ENCODE assay signal across 8 mouse cellular contexts in the genomic region with DNA sequence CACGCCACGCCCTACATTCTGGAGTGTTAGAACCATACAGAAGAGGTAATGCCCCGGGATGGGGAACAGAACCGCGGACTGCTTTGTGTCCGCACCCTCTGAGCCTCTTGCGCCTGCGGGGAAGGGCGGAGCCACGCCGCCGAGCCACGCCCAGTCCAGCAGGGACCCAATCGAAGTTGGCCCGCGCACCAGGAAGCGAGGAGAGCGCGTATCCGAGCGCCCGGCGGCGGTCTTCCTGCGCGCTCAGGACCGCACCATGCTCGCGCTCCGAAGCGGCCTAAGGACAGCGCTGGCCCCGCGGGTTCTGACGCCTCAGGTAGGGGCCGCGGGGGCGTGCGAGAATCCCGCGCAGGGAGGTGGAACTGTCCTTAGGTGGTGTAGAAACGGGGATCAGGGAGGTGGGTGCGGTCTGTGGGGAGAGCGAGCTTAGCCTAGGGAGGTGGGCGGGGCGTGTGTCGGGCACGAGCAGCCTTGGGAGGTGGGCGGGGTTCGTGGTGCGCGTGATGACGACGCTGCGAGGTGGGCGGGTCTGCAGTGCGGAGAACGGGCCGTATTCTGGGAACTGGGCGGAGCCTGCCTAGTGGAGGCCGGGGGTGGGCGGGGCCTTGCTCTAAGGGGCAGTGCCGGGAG. TPM values are rescaled to one million over a fixed set of nuclear protein-coding genes. Genes with fewer than 3 reads are reported as not detected.
A peak's percentile ranks its signal among the peaks of the same experiment; 100 is the strongest.
DNase-seq lines count a peak whose midpoint lies in the region; ATAC-seq and TF ChIP-seq lines count a peak whose summit lies in the region.

A gene (plus strand): TSS at position 149 of the 630 bp plus-strand sequence.

- peak within 1 kb of the TSS; percentile 48 for H3K4me2 ChIP-seq in forebrain, embryonic 16.5 days (ENCODE audit: low read length)
- peak within 1 kb of the TSS; percentile 77 for H3K4me2 ChIP-seq in lung, embryonic 14.5 days

- peaks cover 10% of the 10 kb centered on the region for H3K4me1 ChIP-seq in G1E (ENCODE audit: insufficient read depth, low read depth, low read length)
- H3K4me1 ChIP-seq in forebrain, embryonic 16.5 days (replicated peaks; ENCODE audit: control insufficient read depth, insufficient read depth, low read length): peaks cover 6% of the 10 kb centered on the region; the same call in 1 of the 2 replicates
- H3K4me1 ChIP-seq in lung, embryonic 14.5 days (ENCODE audit: insufficient read depth): no peaks in the 10 kb centered on the region; the same call in 1 of the 2 replicates
- H3K4me1 ChIP-seq in olfactory bulb, adult 2 months (ENCODE audit: control insufficient read depth, insufficient read depth, low read length): peaks cover 8% of the 10 kb centered on the region; the same call in 1 of the 2 replicates
- H3K4me1 ChIP-seq in thymus, adult 2 months (replicated peaks; ENCODE audit: control insufficient read depth, insufficient read depth, low read length): peaks cover 7% of the 10 kb centered on the region

- peak within 1 kb of the TSS; percentile 85 for H3K4me3 ChIP-seq in G1E (ENCODE audit: low read depth, low read length)
- H3K4me3 ChIP-seq in forebrain, embryonic 16.5 days (replicated peaks; ENCODE audit: low read length): peak within 1 kb of the TSS; percentile 69
- peak within 1 kb of the TSS; percentile 94 for H3K4me3 ChIP-seq in layer of hippocampus, adult 2 months
- peak within 1 kb of the TSS; percentile 70 for H3K4me3 ChIP-seq in lung, embryonic 14.5 days (ENCODE audit: low read depth, low read length)
- peak within 1 kb of the TSS; percentile 97 for H3K4me3 ChIP-seq in olfactory bulb, adult 2 months (ENCODE audit: insufficient read depth, low read depth, low read length)
- peak within 1 kb of the TSS; percentile 61 for H3K4me3 ChIP-seq in thymus, adult 2 months (ENCODE audit: control insufficient read depth, insufficient read depth, low read length)

- ATAC-seq in G1E (ENCODE audit: extremely low read depth, insufficient number of reproducible peaks, low FRiP score, poor library complexity, severe bottlenecking): peak; percentile 89
- peak; percentile 95 for ATAC-seq in forebrain, embryonic 16.5 days
- ATAC-seq in lung, embryonic 14.5 days (ENCODE audit: insufficient read depth): peak; percentile 96

- peaks cover 9% of the 10 kb centered on the region for H3K9me3 ChIP-seq in G1E (replicated peaks)
- H3K9me3 ChIP-seq in forebrain, embryonic 16.5 days (ENCODE audit: control insufficient read depth, low read length): no peaks in the 10 kb centered on the region
- no peaks in the 10 kb centered on the region; the same call in 1 of the 2 replicates for H3K9me3 ChIP-seq in lung, embryonic 14.5 days (ENCODE audit: low read depth, low read length)

- 0 out of 2 replicates have a peak, but pooled peaks cover 4% of the 10 kb centered on the region for H3K27me3 ChIP-seq in G1E (ENCODE audit: insufficient read depth, low read length)
- H3K27me3 ChIP-seq in forebrain, embryonic 16.5 days (replicated peaks; ENCODE audit: control insufficient read depth, insufficient read depth, low read length): no peaks in the 10 kb centered on the region
- H3K27me3 ChIP-seq in lung, embryonic 14.5 days (ENCODE audit: insufficient read depth, low read length): no peaks in the 10 kb centered on the region
- no peaks in the 10 kb centered on the region for H3K27me3 ChIP-seq in thymus, adult 2 months (ENCODE audit: control insufficient read depth, insufficient read depth, low read length)

- peaks cover 17% of the 10 kb centered on the region for H3K36me3 ChIP-seq in G1E (replicated peaks)
- peaks cover 14% of the 10 kb centered on the region for H3K36me3 ChIP-seq in forebrain, embryonic 16.5 days (ENCODE audit: control insufficient read depth, insufficient read depth)
- H3K36me3 ChIP-seq in lung, embryonic 14.5 days (ENCODE audit: insufficient read depth): peaks cover 12% of the 10 kb centered on the region
- peaks cover 1% of the 10 kb centered on the region; the same call in 1 of the 2 replicates for H3K36me3 ChIP-seq in thymus, adult 2 months (ENCODE audit: control insufficient read depth, insufficient read depth, low read length)

- peak within 1 kb of the TSS; percentile 81 for H3K27ac ChIP-seq in forebrain, embryonic 16.5 days (ENCODE audit: low read length)
- peak within 1 kb of the TSS; percentile 83 for H3K27ac ChIP-seq in layer of hippocampus, adult 2 months
- H3K27ac ChIP-seq in lung, embryonic 14.5 days (ENCODE audit: low read depth): peak within 1 kb of the TSS; percentile 73
- H3K27ac ChIP-seq in olfactory bulb, adult 2 months (ENCODE audit: insufficient read depth, low read depth, low read length): 0 out of 2 replicates have a peak within 1 kb of the TSS, but pooled peaks have one; percentile 12
- H3K27ac ChIP-seq in thymus, adult 2 months (ENCODE audit: control insufficient read depth, insufficient read depth, low read length): no peak within 1 kb of the TSS

- TF ChIP-seq CTCF in G1E (IDR thresholded peaks at IDR 0.05; ENCODE audit: low read depth, low read length): no peak
- TF ChIP-seq CTCF in layer of hippocampus, adult 2 months (conservative IDR thresholded peaks at IDR 0.05): no peak
- no peak for TF ChIP-seq CTCF in lung, embryonic 14.5 days (IDR thresholded peaks at IDR 0.05; ENCODE audit: low read depth)
- no peak for TF ChIP-seq CTCF in olfactory bulb, adult 2 months (IDR thresholded peaks at IDR 0.05; ENCODE audit: insufficient read depth, low read depth, low read length)
- 0 out of 2 replicates have a peak, but pooled peaks have one; percentile 42 for TF ChIP-seq CTCF in thymus, adult 2 months (IDR thresholded peaks at IDR 0.05; ENCODE audit: borderline replicate concordance, control insufficient read depth, extremely low read depth, insufficient read depth, low read length, poor library complexity)

- peak; percentile 88 for DNase-seq in G1E (ENCODE audit: low spot score)
- DNase-seq in cerebellum, adult 18-20 months: peak; percentile 95
- peak; percentile 93 to 94 for DNase-seq in heart, postnatal 36 days
- DNase-seq in layer of hippocampus, adult 2 months (ENCODE audit: low spot score in 2 of 2): peak; percentile 94 to 95
- DNase-seq in lung, embryonic 14.5 days: peak; percentile 98
- DNase-seq in thymus, adult 2 months: peak; percentile 94

- H3K9ac ChIP-seq in forebrain, embryonic 16.5 days (replicated peaks; ENCODE audit: low read depth, low read length): peak within 1 kb of the TSS; percentile 84
- peak within 1 kb of the TSS; percentile 68 for H3K9ac ChIP-seq in lung, embryonic 14.5 days

- intact Hi-C loops in heart, postnatal 36 days (cut with DNase I): loop anchor here (10.0 kb wide), 1 partner anchor 577 kb away; a partner anchor contains a TSS

- TF ChIP-seq POLR2A in olfactory bulb, adult 2 months (IDR thresholded peaks at IDR 0.05; ENCODE audit: insufficient read depth, low read depth, low read length): peak; percentile 79; the same call in 1 of the 2 replicates
- TF ChIP-seq POLR2A in thymus, adult 2 months (IDR thresholded peaks at IDR 0.05; ENCODE audit: control insufficient read depth, extremely low read depth, insufficient read depth, low read length, poor library complexity): peak; percentile 68; the same call in 1 of the 2 replicates

- WGBS in forebrain, embryonic 16.5 days: under 1% methylated on average over 63 of the region's 63 CpGs
- WGBS in lung, embryonic 14.5 days: under 1% methylated on average over 63 of the region's 63 CpGs
- under 1% methylated on average over 63 of the region's 63 CpGs for WGBS in olfactory bulb, adult 2 months
- WGBS in thymus, adult 2 months: under 1% methylated on average over 63 of the region's 63 CpGs

RNA-seq across cellular contexts. Expression of the gene that starts here (rescaled TPM):
- total RNA-seq in G1E (2014; fragmentation: Nextera tagmentation) (13.5 and 16.0 TPM in 2 replicates), G1E (2017) (29.2 and 31.5 TPM in 2 replicates)
- polyA plus RNA-seq in G1E (2012): 25.6 and 30.8 TPM in 2 replicates
- polyA plus RNA-seq in forebrain, embryonic 16.5 days (2015; fragmentation: Nextera tagmentation; extraction: Ambion mirVana): 157 and 158 TPM in 2 replicates
- 1 to 10 TPM; 5.3 to 6.9 TPM for total RNA-seq in heart, postnatal 36 days (2021)
- 10 to 100 TPM; 15.5 to 17.7 TPM for total RNA-seq in layer of hippocampus, adult 2 months (2021)
- polyA plus RNA-seq in lung, embryonic 14.5 days (2014; fragmentation: Nextera tagmentation; extraction: Ambion mirVana): 73.4 and 79.9 TPM in 2 replicates
- not detected in 2 replicates for polyA plus RNA-seq in olfactory bulb, adult 2 months (2012; ENCODE audit: insufficient read depth, insufficient read length, low replicate concordance, missing spikeins)
- polyA plus RNA-seq in thymus, adult 2 months (2012; rRNA removed): 22.7 and 23.2 TPM in 2 replicates

Comparison
In these comparisons a context has a peak if more than half of its experiments do, and no peak if none do; other contexts are left out.
1. RNA of the gene that starts here (polyA plus RNA-seq): 157 to 158 TPM in forebrain, embryonic 16.5 days, 73.4 to 79.9 TPM in lung, embryonic 14.5 days, 25.6 to 30.8 TPM in G1E and 22.7 to 23.2 TPM in thymus, adult 2 months; not detected in olfactory bulb, adult 2 months; every median in the first group is over 10 times any median in the second.
2. Peak in every context shown above with its lines, with median percentiles within 50 percentile points of each other: ATAC-seq, DNase-seq and H3K4me3 ChIP-seq.